Mouse (Mus musculus): ENCODE data around the gene Scamp4. TPM values are rescaled to one million over a fixed set of nuclear protein-coding genes. Genes with fewer than 3 reads are reported as not detected.
"Not testable (repeated sequence)": the region's sequence is repeated elsewhere in the genome, so short reads cannot be mapped to it uniquely, and the experiment has no call there.

Gene Scamp4
- polyA plus RNA-seq, 1 experiment from 2014 or later = 80.6 TPM

- peaks cover 10% of the 10 kb centered on the region for H3K4me1 ChIP-seq
- H3K27ac ChIP-seq = no peak overlapping the region
- no peak for ATAC-seq (ENCODE audit: insufficient number of reproducible peaks, insufficient read depth, low FRiP score, low TSS enrichment)
- H3K4me3 ChIP-seq = no peak overlapping the region
- no peaks in the 10 kb centered on the region for H3K27me3 ChIP-seq
- peaks cover 41% of the 10 kb centered on the region for H3K36me3 ChIP-seq
- 90% methylated on average over 2 of the region's 2 CpGs for WGBS
- no peak overlapping the region for H3K9ac ChIP-seq
- H3K9me3 ChIP-seq = no peaks in the 10 kb centered on the region
- H3K4me2 ChIP-seq (replicated peaks) = no peak overlapping the region
Observed at GRCm38 (mm10) chr10:80604988-80605387, 2.3 kb downstream of the Scamp4 start.

DNA sequence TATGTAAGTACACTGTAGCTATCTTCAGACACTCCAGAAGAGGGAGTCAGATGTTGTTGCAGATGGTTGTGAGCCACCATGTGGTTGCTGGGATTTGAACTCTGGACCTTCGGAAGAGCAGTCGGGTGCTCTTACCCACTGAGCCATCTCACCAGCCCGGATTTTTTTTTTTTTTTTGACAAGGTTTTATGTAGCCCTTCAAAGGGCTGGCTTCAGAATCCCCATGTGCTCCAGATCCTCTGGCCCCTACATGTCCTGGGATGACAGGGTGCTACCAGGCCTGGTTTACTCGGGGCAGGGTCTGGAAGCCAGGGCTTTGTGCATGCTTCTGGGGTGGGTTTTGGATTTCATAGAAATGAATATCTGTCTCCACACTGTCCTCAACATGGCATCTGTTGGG, 3.0 kb downstream of the Scamp4 start, which contains the start of gene Gm49322:
TSS of gene Gm49322 (plus strand) at position 301 of the 400 bp plus-strand sequence.
- not testable (repeated sequence) for ATAC-seq (ENCODE audit: insufficient number of reproducible peaks, insufficient read depth, low FRiP score, low TSS enrichment); H3K9me3 ChIP-seq; H3K27me3 ChIP-seq; H3K9ac ChIP-seq; H3K4me3 ChIP-seq; H3K4me2 ChIP-seq (replicated peaks); H3K27ac ChIP-seq
- peaks cover 41% of the 10 kb centered on the region for H3K36me3 ChIP-seq
- 76% methylated on average over 2 of the region's 4 CpGs for WGBS
- peaks cover 10% of the 10 kb centered on the region for H3K4me1 ChIP-seq

DNA sequence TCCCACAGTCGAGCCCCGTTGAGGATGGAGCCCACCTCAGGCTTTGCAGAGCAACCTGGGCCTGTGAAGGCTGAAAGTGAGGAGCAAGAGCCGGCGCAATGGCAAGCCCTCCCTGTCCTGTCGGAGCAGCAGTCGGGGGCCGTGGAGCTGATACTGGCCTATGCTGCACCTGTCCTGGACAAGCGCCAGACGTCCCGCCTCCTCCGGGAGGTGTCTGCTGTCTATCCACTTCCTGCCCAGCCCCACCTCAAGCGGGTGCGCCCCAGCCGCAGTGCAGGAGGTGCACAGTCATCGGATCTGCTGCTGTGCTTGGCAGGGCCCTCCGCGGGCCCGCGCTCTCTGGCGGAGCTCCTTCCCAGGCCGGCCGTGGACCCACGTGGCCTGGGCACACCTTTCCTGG, 3.6 kb downstream of the Scamp4 start:
- H3K36me3 ChIP-seq = peaks cover 41% of the 10 kb centered on the region
- no peak overlapping the region for H3K4me2 ChIP-seq (replicated peaks)
- peaks cover 10% of the 10 kb centered on the region for H3K4me1 ChIP-seq
- ATAC-seq (ENCODE audit: insufficient number of reproducible peaks, insufficient read depth, low FRiP score, low TSS enrichment) = no peak
- no peaks in the 10 kb centered on the region for H3K9me3 ChIP-seq
- WGBS = 89% methylated on average over 23 of the region's 23 CpGs
- H3K4me3 ChIP-seq = no peak overlapping the region
- no peaks in the 10 kb centered on the region for H3K27me3 ChIP-seq
- H3K9ac ChIP-seq = no peak overlapping the region
- H3K27ac ChIP-seq = no peak overlapping the region

DNA sequence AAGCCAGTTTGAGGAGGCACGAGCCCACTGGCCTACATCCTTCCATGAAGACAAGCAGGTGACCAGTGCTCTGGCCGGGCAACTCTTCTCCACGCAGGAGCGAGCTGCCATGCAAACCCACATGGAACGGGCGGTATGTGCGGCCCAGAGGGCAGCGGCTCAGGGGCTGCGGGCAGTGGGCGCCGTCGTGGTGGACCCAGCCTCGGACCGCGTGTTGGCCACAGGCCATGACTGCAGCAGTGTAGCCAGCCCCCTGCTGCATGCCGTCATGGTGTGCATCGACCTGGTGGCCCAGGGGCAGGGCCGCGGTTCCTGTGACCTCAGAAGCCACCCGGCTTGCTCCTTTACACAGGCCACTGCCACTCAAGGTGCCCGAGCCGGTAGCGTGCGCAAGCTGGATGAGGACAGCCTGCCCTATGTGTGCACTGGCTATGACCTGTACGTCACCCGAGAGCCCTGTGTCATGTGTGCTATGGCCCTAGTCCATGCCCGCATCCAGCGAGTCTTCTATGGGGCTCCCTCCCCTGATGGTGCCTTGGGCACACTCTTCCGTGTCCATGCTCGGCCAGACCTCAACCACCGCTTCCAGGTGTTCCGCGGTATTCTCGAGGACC, 4.2 kb downstream of the Scamp4 start:
- H3K36me3 ChIP-seq = peaks cover 42% of the 10 kb centered on the region
- H3K27ac ChIP-seq = no peak overlapping the region
- ATAC-seq (ENCODE audit: insufficient number of reproducible peaks, insufficient read depth, low FRiP score, low TSS enrichment) = no peak
- H3K4me1 ChIP-seq = peaks cover 10% of the 10 kb centered on the region
- no peak overlapping the region for H3K9ac ChIP-seq
- H3K27me3 ChIP-seq = no peaks in the 10 kb centered on the region
- no peak overlapping the region for H3K4me3 ChIP-seq
- 95% methylated on average over 34 of the region's 34 CpGs for WGBS
- no peaks in the 10 kb centered on the region for H3K9me3 ChIP-seq
- H3K4me2 ChIP-seq (replicated peaks) = no peak overlapping the region

DNA sequence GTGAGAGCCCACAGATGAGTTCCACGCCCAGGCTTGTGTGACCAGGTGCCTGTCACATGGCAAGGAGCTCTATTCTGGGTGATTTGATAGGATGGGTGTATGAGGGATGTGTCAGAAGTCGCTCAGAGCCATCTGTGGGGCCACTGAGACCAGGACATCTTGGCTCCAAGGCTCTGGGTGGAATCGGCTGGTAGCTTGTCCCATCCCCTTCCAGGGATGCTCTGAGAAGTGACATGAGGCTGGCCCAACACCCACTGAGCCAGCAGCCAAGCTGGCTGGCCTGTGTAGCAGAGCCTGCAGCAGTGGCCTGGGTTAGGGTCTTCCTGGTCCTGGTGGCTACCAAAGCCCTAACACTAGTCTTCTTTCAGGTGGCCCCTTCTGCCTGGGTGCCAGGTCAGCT, 5.8 kb downstream of the Scamp4 start:
- no peaks in the 10 kb centered on the region for H3K9me3 ChIP-seq
- no peak overlapping the region for H3K9ac ChIP-seq
- ATAC-seq (ENCODE audit: insufficient number of reproducible peaks, insufficient read depth, low FRiP score, low TSS enrichment) = no peak
- no peak overlapping the region for H3K27ac ChIP-seq
- no peaks in the 10 kb centered on the region for H3K27me3 ChIP-seq
- H3K4me3 ChIP-seq = no peak overlapping the region
- H3K36me3 ChIP-seq = peaks cover 49% of the 10 kb centered on the region
- peaks cover 8% of the 10 kb centered on the region for H3K4me1 ChIP-seq
- H3K4me2 ChIP-seq (replicated peaks) = no peak overlapping the region
- WGBS = 83% methylated on average over 3 of the region's 3 CpGs

GRCm38 (mm10) chr10:80609269-80609924, 6.7 kb downstream of the Scamp4 start:
- no peaks in the 10 kb centered on the region for H3K27me3 ChIP-seq
- H3K27ac ChIP-seq = no peak overlapping the region
- no peak for ATAC-seq (ENCODE audit: insufficient number of reproducible peaks, insufficient read depth, low FRiP score, low TSS enrichment)
- H3K4me1 ChIP-seq = no peaks in the 10 kb centered on the region
- H3K4me3 ChIP-seq = no peak overlapping the region
- no peak overlapping the region for H3K4me2 ChIP-seq (replicated peaks)
- 93% methylated on average over 10 of the region's 10 CpGs for WGBS
- H3K9me3 ChIP-seq = no peaks in the 10 kb centered on the region
- H3K36me3 ChIP-seq = peaks cover 50% of the 10 kb centered on the region
- H3K9ac ChIP-seq = no peak overlapping the region

DNA sequence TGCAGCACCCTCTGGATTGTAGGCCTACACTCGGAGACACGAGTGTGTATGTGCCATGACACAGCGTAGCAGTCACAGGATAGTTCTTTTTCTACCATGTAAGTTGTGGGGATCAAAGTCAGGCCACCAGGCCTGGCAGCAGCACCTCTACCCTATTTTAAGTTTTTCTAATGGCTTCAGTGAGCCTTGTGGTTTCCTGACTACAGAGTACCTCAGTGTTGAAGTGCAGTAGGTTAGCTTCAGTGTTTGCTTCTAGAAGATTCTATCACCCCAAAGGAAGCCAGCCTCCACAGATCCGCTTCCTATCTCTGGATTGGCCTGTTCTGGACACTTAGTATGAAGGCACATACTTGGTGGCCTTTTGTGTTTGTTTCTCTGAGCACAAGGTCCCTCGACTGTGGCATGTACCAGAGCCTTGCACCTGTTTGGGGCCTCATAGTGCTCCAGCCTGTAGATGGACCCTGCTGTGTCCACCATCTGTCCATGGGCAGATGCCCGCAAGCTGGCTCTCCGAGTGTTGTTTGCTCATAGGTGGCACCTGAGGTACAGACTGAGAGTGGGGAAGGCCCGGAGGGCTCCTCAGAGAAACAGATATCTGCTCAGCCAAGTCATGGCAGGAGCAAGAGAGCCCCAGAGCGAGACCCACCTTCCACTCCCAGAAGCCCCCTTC, 7.6 kb downstream of the Scamp4 start:
- no peak overlapping the region for H3K27ac ChIP-seq
- WGBS = 92% methylated on average over 9 of the region's 9 CpGs
- H3K27me3 ChIP-seq = no peaks in the 10 kb centered on the region
- H3K4me2 ChIP-seq (replicated peaks) = no peak overlapping the region
- H3K4me3 ChIP-seq = no peak overlapping the region
- no peak for ATAC-seq (ENCODE audit: insufficient number of reproducible peaks, insufficient read depth, low FRiP score, low TSS enrichment)
- peaks cover 58% of the 10 kb centered on the region for H3K36me3 ChIP-seq
- no peaks in the 10 kb centered on the region for H3K9me3 ChIP-seq
- H3K4me1 ChIP-seq = no peaks in the 10 kb centered on the region
- no peak overlapping the region for H3K9ac ChIP-seq

DNA sequence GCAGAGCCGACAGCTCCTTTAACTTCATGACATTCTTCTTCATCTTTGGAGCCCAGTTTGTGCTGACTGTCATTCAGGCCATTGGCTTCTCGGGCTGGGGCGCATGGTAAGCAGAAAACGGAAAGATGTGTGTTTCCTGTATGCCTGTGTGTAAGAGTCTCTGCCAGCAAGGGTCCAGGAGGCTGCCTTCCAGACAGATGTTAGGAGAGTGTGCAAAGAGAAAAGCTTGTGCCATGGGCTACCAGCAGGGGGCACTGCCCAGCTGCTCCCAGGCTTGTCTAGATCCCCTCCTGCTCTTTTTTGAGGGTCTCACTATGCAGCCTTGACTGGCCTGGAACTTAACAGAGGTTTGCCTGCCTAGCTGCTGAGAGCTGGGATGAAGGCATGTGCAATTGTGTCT, 8.4 kb downstream of the Scamp4 start:
- 74% methylated on average over 4 of the region's 4 CpGs for WGBS
- no peak overlapping the region for H3K9ac ChIP-seq
- H3K4me1 ChIP-seq = no peaks in the 10 kb centered on the region
- no peak overlapping the region for H3K4me3 ChIP-seq
- no peak overlapping the region for H3K4me2 ChIP-seq (replicated peaks)
- H3K27me3 ChIP-seq = no peaks in the 10 kb centered on the region
- no peak for ATAC-seq (ENCODE audit: insufficient number of reproducible peaks, insufficient read depth, low FRiP score, low TSS enrichment)
- H3K36me3 ChIP-seq = peaks cover 64% of the 10 kb centered on the region
- H3K9me3 ChIP-seq = no peaks in the 10 kb centered on the region
- H3K27ac ChIP-seq = no peak overlapping the region

GRCm38 (mm10) chr10:80611905-80612304, 9.2 kb downstream of the Scamp4 start:
- H3K36me3 ChIP-seq = peaks cover 55% of the 10 kb centered on the region
- H3K4me3 ChIP-seq = no peak overlapping the region
- no peaks in the 10 kb centered on the region for H3K9me3 ChIP-seq
- H3K9ac ChIP-seq = no peak overlapping the region
- 86% methylated on average over 3 of the region's 3 CpGs for WGBS
- ATAC-seq (ENCODE audit: insufficient number of reproducible peaks, insufficient read depth, low FRiP score, low TSS enrichment) = no peak
- H3K27me3 ChIP-seq = no peaks in the 10 kb centered on the region
- H3K4me2 ChIP-seq (replicated peaks) = no peak overlapping the region
- H3K4me1 ChIP-seq = no peaks in the 10 kb centered on the region
- no peak overlapping the region for H3K27ac ChIP-seq

- no peaks in the 10 kb centered on the region for H3K4me1 ChIP-seq
- no peak for ATAC-seq (ENCODE audit: insufficient number of reproducible peaks, insufficient read depth, low FRiP score, low TSS enrichment)
- 82% methylated on average over 3 of the region's 3 CpGs for WGBS
- H3K9me3 ChIP-seq = no peaks in the 10 kb centered on the region
- no peak overlapping the region for H3K9ac ChIP-seq
- H3K27me3 ChIP-seq = no peaks in the 10 kb centered on the region
- no peak overlapping the region for H3K27ac ChIP-seq
- no peak overlapping the region for H3K4me2 ChIP-seq (replicated peaks)
- H3K4me3 ChIP-seq = no peak overlapping the region
- peaks cover 36% of the 10 kb centered on the region for H3K36me3 ChIP-seq
Observed at GRCm38 (mm10) chr10:80613821-80614220, 11.1 kb downstream of the Scamp4 start.

DNA sequence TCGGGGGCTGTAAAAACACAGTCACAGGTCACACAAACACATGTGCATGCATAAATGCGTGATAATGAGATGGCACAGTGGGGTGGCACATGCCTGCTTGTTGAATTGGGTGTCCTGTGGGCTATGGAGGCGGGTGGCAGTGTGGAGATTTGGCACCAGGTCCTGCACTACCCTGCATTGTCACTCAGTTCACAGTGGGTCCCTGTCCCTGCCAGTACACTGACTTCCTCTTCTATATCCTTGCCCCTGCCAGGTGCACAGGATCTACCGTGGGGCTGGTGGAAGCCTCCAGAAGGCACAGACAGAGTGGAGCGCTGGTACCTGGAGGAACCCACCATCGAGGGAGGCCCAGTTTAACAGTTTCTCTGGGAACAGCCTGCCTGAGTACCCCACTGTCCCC, 11.7 kb downstream of the Scamp4 start:
- no peaks in the 10 kb centered on the region for H3K27me3 ChIP-seq
- H3K4me3 ChIP-seq = no peak overlapping the region
- peaks cover 31% of the 10 kb centered on the region for H3K36me3 ChIP-seq
- ATAC-seq (ENCODE audit: insufficient number of reproducible peaks, insufficient read depth, low FRiP score, low TSS enrichment) = no peak
- no peak overlapping the region for H3K27ac ChIP-seq
- H3K4me1 ChIP-seq = no peaks in the 10 kb centered on the region
- H3K9ac ChIP-seq = no peak overlapping the region
- no peak overlapping the region for H3K4me2 ChIP-seq (replicated peaks)
- no peaks in the 10 kb centered on the region for H3K9me3 ChIP-seq
- WGBS = 91% methylated on average over 6 of the region's 6 CpGs

GRCm38 (mm10) chr10:80618181-80618580, 15.5 kb downstream of the Scamp4 start:
- Histone ChIP-seq H3K27me3 (no peaks in the 10 kb centered on the region), H3K36me3 (peaks cover 17% of the 10 kb centered on the region), H3K9ac (no peak overlapping the region), H3K4me3 (no peak overlapping the region), H3K4me2 (replicated peaks) (no peak overlapping the region), H3K9me3 (no peaks in the 10 kb centered on the region), H3K4me1 (peaks cover 6% of the 10 kb centered on the region; the same call in 1 of the 2 replicates), H3K27ac (no peak overlapping the region)
- WGBS = 80% methylated on average over 9 of the region's 9 CpGs
- no peak for ATAC-seq (ENCODE audit: insufficient number of reproducible peaks, insufficient read depth, low FRiP score, low TSS enrichment)

Data from embryonic facial prominence, embryonic 12.5 days (tissue).